Mouse (Mus musculus) heart, postnatal 0 days (tissue): Measurements from ENCODE around the gene Ccnl1.

Experiments
- CTCF ChIP-seq: IDR thresholded peaks from 2 replicates; pipeline ENCODE4 v1.5.1; 2016; ENCODE audit warnings: antibody characterized with exemption, control low read depth, low read depth
- EP300 ChIP-seq: IDR thresholded peaks from 2 replicates; pipeline ENCODE4 v1.6.1; 2016; ENCODE audit warnings: antibody characterized with exemption, low read depth

DNA sequence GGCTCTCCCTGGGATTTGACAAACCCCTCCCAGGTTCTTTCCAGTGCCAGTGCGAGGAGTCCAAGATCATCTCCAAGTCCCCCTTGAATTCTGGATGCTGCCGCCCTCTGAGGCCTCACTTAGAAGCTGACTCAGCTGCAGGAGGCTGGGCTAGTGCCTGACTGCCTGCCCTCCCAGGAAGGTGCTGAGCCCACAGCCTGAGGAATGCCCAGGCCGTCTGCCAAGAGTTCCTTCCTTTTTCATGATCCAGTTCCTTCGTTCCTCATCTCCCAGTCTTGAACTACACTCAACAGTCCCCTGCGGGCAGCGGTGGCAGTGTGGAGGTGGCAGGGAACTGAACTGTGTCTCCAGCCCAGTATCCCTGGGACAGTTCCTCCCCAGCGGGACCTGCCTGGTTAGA is 30.4 kb downstream of the Ccnl1 start:
- TF ChIP-seq CTCF (0 out of 2 replicates have a peak, but pooled peaks have one; percentile 11), EP300 (no peak)
